ENCODE assay signal across 21 mouse cellular contexts in genomic region chr10:83139276-83139675, GRCm38 (mm10).
DNase-seq lines count a peak whose midpoint lies in the region; ATAC-seq and TF ChIP-seq lines count a peak whose summit lies in the region.
"Had no signal": no experiment of that assay in that cellular context is flagged by ENCODE, and none has a peak within 500 bp of the region (broad histone marks: within the 10 kb centered on the region; RNA-seq: fewer than 3 reads in every experiment).

No protein-coding gene starts in this region.

- H3K4me3 ChIP-seq in hindbrain, postnatal 0 days (ENCODE audit: low read length): no peak overlapping the region
- no peak overlapping the region for H3K4me3 ChIP-seq in hindbrain, embryonic 11.5 days (ENCODE audit: low read depth, low read length)
- no peak overlapping the region for H3K4me3 ChIP-seq in brown adipose tissue, adult 24 weeks (ENCODE audit: insufficient read depth, low read depth, low read length)
- H3K4me3 ChIP-seq in limb, embryonic 12.5 days (replicated peaks): no peak overlapping the region
- H3K4me3 ChIP-seq in forebrain, embryonic 15.5 days: no peak overlapping the region
- H3K4me3 ChIP-seq: embryonic facial prominence, embryonic 12.5 days; forebrain, embryonic 12.5 days; heart, embryonic 13.5 days; hindbrain, embryonic 13.5 days; intestine, embryonic 15.5 days had no signal

- H3K36me3 ChIP-seq in hindbrain, postnatal 0 days (ENCODE audit: insufficient read depth, low read length): no peaks in the 10 kb centered on the region
- H3K36me3 ChIP-seq in hindbrain, embryonic 11.5 days (ENCODE audit: control insufficient read depth, insufficient read depth, low read length): no peaks in the 10 kb centered on the region
- H3K36me3 ChIP-seq in limb, embryonic 12.5 days: no peaks in the 10 kb centered on the region
- H3K36me3 ChIP-seq in forebrain, embryonic 15.5 days: no peaks in the 10 kb centered on the region
- H3K36me3 ChIP-seq: embryonic facial prominence, embryonic 12.5 days; forebrain, embryonic 12.5 days; heart, embryonic 13.5 days; hindbrain, embryonic 13.5 days; intestine, embryonic 15.5 days had no signal

- H3K27me3 ChIP-seq in hindbrain, postnatal 0 days (ENCODE audit: insufficient read depth, low read length): no peaks in the 10 kb centered on the region
- no peaks in the 10 kb centered on the region for H3K27me3 ChIP-seq in hindbrain, embryonic 11.5 days (ENCODE audit: control insufficient read depth, insufficient read depth, low read length)
- peaks cover 19% of the 10 kb centered on the region; the same call in 1 of the 2 replicates for H3K27me3 ChIP-seq in limb, embryonic 12.5 days
- H3K27me3 ChIP-seq in forebrain, embryonic 15.5 days: no peaks in the 10 kb centered on the region
- H3K27me3 ChIP-seq: embryonic facial prominence, embryonic 12.5 days; heart, embryonic 13.5 days; hindbrain, embryonic 13.5 days; intestine, embryonic 15.5 days; Patski had no signal

- no peak for ATAC-seq in hindbrain, postnatal 0 days
- no peak for ATAC-seq in hindbrain, embryonic 11.5 days (ENCODE audit: low FRiP score)
- no peak for ATAC-seq in limb, embryonic 12.5 days (ENCODE audit: insufficient number of reproducible peaks, insufficient read depth, low FRiP score, low TSS enrichment, low read depth)
- no peak for ATAC-seq in forebrain, embryonic 15.5 days (replicated peaks)
- ATAC-seq: activated CD4-positive, CD25-positive, alpha-beta regulatory T cell, adult 4 months; intestine, embryonic 15.5 days; Patski had no signal

- TF ChIP-seq CTCF in hindbrain, postnatal 0 days (IDR thresholded peaks at IDR 0.05; ENCODE audit: low read depth): no peak

- H3K9ac ChIP-seq in hindbrain, postnatal 0 days (replicated peaks; ENCODE audit: low read length): no peak overlapping the region
- H3K9ac ChIP-seq in hindbrain, embryonic 11.5 days (ENCODE audit: low read depth, low read length): no peak overlapping the region
- no peak overlapping the region for H3K9ac ChIP-seq in limb, embryonic 12.5 days (replicated peaks)
- H3K9ac ChIP-seq in forebrain, embryonic 15.5 days (replicated peaks): no peak overlapping the region
- H3K9ac ChIP-seq: embryonic facial prominence, embryonic 12.5 days; forebrain, embryonic 12.5 days; heart, embryonic 13.5 days; hindbrain, embryonic 13.5 days; intestine, embryonic 15.5 days had no signal

- H3K4me2 ChIP-seq in hindbrain, postnatal 0 days (ENCODE audit: low read depth, low read length): no peak overlapping the region
- H3K4me2 ChIP-seq in hindbrain, embryonic 11.5 days (replicated peaks; ENCODE audit: low read depth, low read length): no peak overlapping the region
- no peak overlapping the region for H3K4me2 ChIP-seq in limb, embryonic 12.5 days
- no peak overlapping the region for H3K4me2 ChIP-seq in forebrain, embryonic 15.5 days (replicated peaks)
- H3K4me2 ChIP-seq: embryonic facial prominence, embryonic 12.5 days; forebrain, embryonic 12.5 days; heart, embryonic 13.5 days; hindbrain, embryonic 13.5 days; intestine, embryonic 15.5 days had no signal

- H3K9me3 ChIP-seq in hindbrain, postnatal 0 days (ENCODE audit: low read length): no peaks in the 10 kb centered on the region
- no peaks in the 10 kb centered on the region for H3K9me3 ChIP-seq in hindbrain, embryonic 11.5 days (ENCODE audit: control insufficient read depth, low read length)
- no peaks in the 10 kb centered on the region for H3K9me3 ChIP-seq in limb, embryonic 12.5 days
- no peaks in the 10 kb centered on the region for H3K9me3 ChIP-seq in forebrain, embryonic 15.5 days
- H3K9me3 ChIP-seq: embryonic facial prominence, embryonic 12.5 days; forebrain, embryonic 12.5 days; heart, embryonic 13.5 days; hindbrain, embryonic 13.5 days; intestine, embryonic 15.5 days had no signal

- DNase-seq in hindbrain, postnatal 0 days (ENCODE audit: low spot score): no peak
- no peak for DNase-seq in hindbrain, embryonic 11.5 days (ENCODE audit: low spot score)
- no peak for DNase-seq in urinary bladder, postnatal 10 days (ENCODE audit: low spot score)
- DNase-seq in kidney, postnatal 36 days: no peak
- DNase-seq: adrenal gland, postnatal 14 days; cerebellum, adult 2 months; cerebellum, postnatal 10 days; embryo, embryonic 11 days; gastrocnemius, postnatal 36 days; heart, adult 11 months; heart, postnatal 4 days had no signal

- peak overlapping the region; percentile 54; the same call in 1 of the 2 replicates for H3K27ac ChIP-seq in hindbrain, postnatal 0 days
- H3K27ac ChIP-seq in hindbrain, embryonic 11.5 days (ENCODE audit: low read depth, low read length): no peak overlapping the region
- peak overlapping the region; percentile 97 for H3K27ac ChIP-seq in brown adipose tissue, adult 24 weeks (replicated peaks; ENCODE audit: low read depth, low read length)
- H3K27ac ChIP-seq in limb, embryonic 12.5 days: peak overlapping the region; percentile 85
- H3K27ac ChIP-seq in forebrain, embryonic 15.5 days (replicated peaks): no peak overlapping the region
- H3K27ac ChIP-seq: embryonic facial prominence, embryonic 12.5 days; forebrain, embryonic 12.5 days; heart, embryonic 13.5 days; intestine, embryonic 15.5 days had no signal

- 90% methylated on average over 7 of the region's 7 CpGs for WGBS in hindbrain, postnatal 0 days
- 92% methylated on average over 7 of the region's 7 CpGs for WGBS in hindbrain, embryonic 11.5 days
- WGBS in limb, embryonic 12.5 days: 87% methylated on average over 7 of the region's 7 CpGs
- 92% methylated on average over 7 of the region's 7 CpGs for WGBS in forebrain, embryonic 15.5 days

- peaks cover 10% of the 10 kb centered on the region for H3K4me1 ChIP-seq in hindbrain, postnatal 0 days (ENCODE audit: insufficient read depth, low read length)
- 0 out of 2 replicates have a peak, but pooled peaks cover 2% of the 10 kb centered on the region for H3K4me1 ChIP-seq in hindbrain, embryonic 11.5 days (replicated peaks; ENCODE audit: control insufficient read depth, insufficient read depth, low read length)
- H3K4me1 ChIP-seq in brown adipose tissue, adult 24 weeks (ENCODE audit: control insufficient read depth, insufficient read depth, insufficient read length, low read length): peaks cover 42% of the 10 kb centered on the region
- peaks cover 61% of the 10 kb centered on the region for H3K4me1 ChIP-seq in limb, embryonic 12.5 days (replicated peaks)
- H3K4me1 ChIP-seq in forebrain, embryonic 15.5 days: peaks cover 22% of the 10 kb centered on the region

Comparison
In these comparisons a context has a peak if more than half of its experiments do, and no peak if none do; other contexts are left out.
1. H3K27ac ChIP-seq: peak in hindbrain, postnatal 0 days (single experiment), brown adipose tissue, adult 24 weeks (single experiment) and limb, embryonic 12.5 days (single experiment); none in hindbrain, embryonic 11.5 days (single experiment) and forebrain, embryonic 15.5 days (single experiment).